Mouse (Mus musculus): ENCODE data around the gene Zscan20. TPM values are rescaled to one million over a fixed set of nuclear protein-coding genes. Genes with fewer than 3 reads are reported as not detected.

Gene Zscan20
- polyA plus RNA-seq, 1 experiment from 2014 or later = 4.1 TPM

DNA sequence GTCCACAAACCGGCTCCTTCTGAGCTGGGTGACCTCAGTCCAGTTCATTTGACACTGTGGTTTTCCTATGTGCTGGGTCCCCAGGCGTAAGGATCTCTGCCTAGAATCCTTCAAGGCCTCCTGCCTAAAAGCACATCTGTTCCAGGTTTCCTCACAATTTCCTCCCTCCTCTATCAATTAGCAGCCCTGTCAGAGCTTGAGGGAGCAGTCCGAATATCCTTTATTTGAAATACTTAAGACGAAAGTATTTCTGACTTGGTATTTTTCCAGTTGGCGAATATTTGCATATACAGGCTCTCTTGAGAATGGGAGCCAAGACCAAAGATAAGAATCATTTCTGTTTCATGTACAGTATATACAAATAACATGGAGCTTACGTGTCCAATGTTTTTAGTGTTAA is 36.0 kb upstream of the Zscan20 start:
- DNase-seq (ENCODE audit: low spot score) = peak; percentile 57
- Histone ChIP-seq H3K9me3 (replicated peaks; ENCODE audit: control insufficient read depth, low read length) (no peaks in the 10 kb centered on the region), H3K4me3 (ENCODE audit: low read depth, low read length) (no peak overlapping the region), H3K9ac (replicated peaks; ENCODE audit: low read length) (no peak overlapping the region), H3K27ac (replicated peaks; ENCODE audit: low read depth, low read length) (no peak overlapping the region), H3K4me2 (ENCODE audit: low read depth, low read length) (no peak overlapping the region), H3K27me3 (ENCODE audit: control insufficient read depth, insufficient read depth, low read length) (no peaks in the 10 kb centered on the region), H3K4me1 (ENCODE audit: control insufficient read depth, insufficient read depth, low read length) (0 out of 2 replicates have a peak, but pooled peaks cover 3% of the 10 kb centered on the region), H3K36me3 (replicated peaks; ENCODE audit: control insufficient read depth, insufficient read depth, low read depth, low read length) (no peaks in the 10 kb centered on the region)
- WGBS = 31% methylated on average over 6 of the region's 6 CpGs
- no peak for ATAC-seq (replicated peaks; ENCODE audit: insufficient number of reproducible peaks, low FRiP score, low TSS enrichment, low read depth)

DNA sequence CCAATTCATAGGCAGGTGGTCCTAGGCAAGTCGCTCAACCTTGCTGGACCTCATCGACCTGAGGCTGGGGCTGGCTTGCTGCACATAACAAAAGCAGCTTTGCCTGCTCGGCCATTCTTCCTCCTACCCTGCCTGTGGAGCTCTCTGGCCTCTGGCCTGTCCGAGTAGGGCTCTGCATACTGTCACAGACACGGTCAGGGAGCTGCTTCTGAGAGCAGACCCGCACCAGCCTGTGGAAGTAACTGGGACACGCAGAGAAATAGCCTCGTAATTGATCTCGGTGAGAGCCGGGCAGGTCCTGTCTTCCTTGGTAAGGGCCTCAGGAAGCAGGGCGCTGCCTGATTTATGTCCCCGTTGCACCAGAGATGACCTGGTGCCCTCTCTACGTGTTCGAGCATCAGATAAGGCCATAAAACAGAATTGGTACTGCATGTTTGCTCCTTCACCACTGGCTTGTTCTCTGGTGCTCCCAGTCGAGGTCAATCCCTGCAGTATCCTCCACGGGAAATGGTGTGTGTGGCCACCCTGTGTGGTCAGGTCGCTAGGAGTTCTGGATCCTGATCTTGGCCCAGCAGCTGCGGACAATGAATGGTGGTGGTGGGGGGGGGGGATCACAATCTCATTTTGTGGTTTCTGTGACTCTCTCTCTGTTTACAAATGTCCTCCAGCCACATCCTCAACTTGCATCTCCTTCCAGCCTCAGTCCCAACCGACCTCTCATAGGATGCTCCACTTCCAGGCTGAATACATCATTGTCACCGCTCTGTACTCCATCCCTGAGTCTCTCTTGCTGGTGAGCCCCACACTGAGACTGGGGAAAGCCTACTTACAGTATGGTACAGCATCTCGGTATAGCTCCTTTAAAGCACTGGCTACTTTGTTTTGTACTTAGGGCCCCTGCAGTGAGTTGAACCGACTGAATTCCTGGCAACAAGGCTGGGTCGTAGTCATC is 32.1 kb upstream of the Zscan20 start:
- H3K27me3 ChIP-seq (ENCODE audit: control insufficient read depth, insufficient read depth, low read length) = no peaks in the 10 kb centered on the region
- 53% methylated on average over 23 of the region's 23 CpGs for WGBS
- no peak overlapping the region for H3K4me3 ChIP-seq (ENCODE audit: low read depth, low read length)
- H3K4me2 ChIP-seq (ENCODE audit: low read depth, low read length) = no peak overlapping the region
- no peak for DNase-seq (ENCODE audit: low spot score)
- H3K4me1 ChIP-seq (ENCODE audit: control insufficient read depth, insufficient read depth, low read length) = peaks cover 3% of the 10 kb centered on the region; the same call in 1 of the 2 replicates
- no peak overlapping the region for H3K27ac ChIP-seq (replicated peaks; ENCODE audit: low read depth, low read length)
- ATAC-seq (replicated peaks; ENCODE audit: insufficient number of reproducible peaks, low FRiP score, low TSS enrichment, low read depth) = no peak
- no peaks in the 10 kb centered on the region for H3K36me3 ChIP-seq (replicated peaks; ENCODE audit: control insufficient read depth, insufficient read depth, low read depth, low read length)
- no peak overlapping the region for H3K9ac ChIP-seq (replicated peaks; ENCODE audit: low read length)
- no peaks in the 10 kb centered on the region for H3K9me3 ChIP-seq (replicated peaks; ENCODE audit: control insufficient read depth, low read length)

DNA sequence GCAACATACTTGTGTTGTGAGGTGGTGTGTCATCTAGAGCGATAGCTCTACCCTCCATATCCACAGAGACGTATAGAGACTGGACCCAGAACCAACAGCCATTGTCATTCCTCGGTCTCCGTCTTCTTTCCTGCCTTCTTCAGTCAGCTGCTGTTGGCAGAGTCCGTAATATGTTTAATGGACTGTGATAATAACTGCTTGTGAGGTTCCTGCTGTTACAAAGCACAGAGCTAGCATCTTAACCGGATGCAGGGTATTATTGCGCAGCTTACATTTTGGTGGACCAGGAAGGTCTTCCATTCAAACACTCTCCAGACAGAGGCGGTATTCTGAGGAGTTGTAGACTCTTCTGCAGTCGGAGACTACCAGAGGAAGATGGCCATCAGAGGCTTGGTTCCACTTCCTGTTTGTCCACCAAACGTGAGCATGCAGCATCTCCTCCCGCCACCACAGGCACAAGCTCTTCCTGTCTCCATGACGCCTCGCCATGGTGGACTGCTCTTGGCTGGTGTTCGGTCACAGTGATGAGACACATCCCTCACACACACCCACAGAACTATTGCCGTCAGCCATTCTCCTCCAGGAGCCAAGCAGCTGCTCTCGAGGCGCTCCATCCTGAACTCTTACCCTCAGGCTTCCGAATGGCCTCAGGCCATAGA is 28.5 kb upstream of the Zscan20 start:
- no peak overlapping the region for H3K4me2 ChIP-seq (ENCODE audit: low read depth, low read length)
- H3K27me3 ChIP-seq (ENCODE audit: control insufficient read depth, insufficient read depth, low read length) = no peaks in the 10 kb centered on the region
- H3K36me3 ChIP-seq (replicated peaks; ENCODE audit: control insufficient read depth, insufficient read depth, low read depth, low read length) = no peaks in the 10 kb centered on the region
- no peak for ATAC-seq (replicated peaks; ENCODE audit: insufficient number of reproducible peaks, low FRiP score, low TSS enrichment, low read depth)
- DNase-seq (ENCODE audit: low spot score) = no peak
- no peak overlapping the region for H3K9ac ChIP-seq (replicated peaks; ENCODE audit: low read length)
- no peaks in the 10 kb centered on the region; the same call in 1 of the 2 replicates for H3K4me1 ChIP-seq (ENCODE audit: control insufficient read depth, insufficient read depth, low read length)
- H3K27ac ChIP-seq (replicated peaks; ENCODE audit: low read depth, low read length) = no peak overlapping the region
- WGBS = 85% methylated on average over 18 of the region's 18 CpGs
- no peaks in the 10 kb centered on the region for H3K9me3 ChIP-seq (replicated peaks; ENCODE audit: control insufficient read depth, low read length)
- no peak overlapping the region for H3K4me3 ChIP-seq (ENCODE audit: low read depth, low read length)

DNA sequence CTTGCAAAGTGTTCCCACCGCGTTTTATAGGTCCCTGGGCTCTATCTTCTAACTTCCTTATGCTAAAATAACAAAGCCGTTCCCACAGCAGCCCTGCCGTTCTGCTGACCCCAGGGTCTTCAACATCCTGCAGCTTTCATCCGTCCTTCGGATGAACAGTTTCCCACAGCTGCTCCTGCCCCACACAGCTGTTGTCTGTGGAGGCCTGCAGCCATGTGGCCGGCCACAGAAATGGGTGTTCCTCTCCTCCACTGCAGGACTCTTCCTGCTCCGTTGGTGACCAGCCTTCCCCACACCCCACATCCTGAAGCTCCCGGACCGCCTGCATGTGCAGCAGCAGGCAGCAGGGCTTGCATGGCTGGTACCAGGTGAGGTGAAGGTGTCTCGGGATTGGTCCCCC is 27.4 kb upstream of the Zscan20 start:
- Histone ChIP-seq H3K4me2 (ENCODE audit: low read depth, low read length) (no peak overlapping the region), H3K9ac (replicated peaks; ENCODE audit: low read length) (no peak overlapping the region)

DNA sequence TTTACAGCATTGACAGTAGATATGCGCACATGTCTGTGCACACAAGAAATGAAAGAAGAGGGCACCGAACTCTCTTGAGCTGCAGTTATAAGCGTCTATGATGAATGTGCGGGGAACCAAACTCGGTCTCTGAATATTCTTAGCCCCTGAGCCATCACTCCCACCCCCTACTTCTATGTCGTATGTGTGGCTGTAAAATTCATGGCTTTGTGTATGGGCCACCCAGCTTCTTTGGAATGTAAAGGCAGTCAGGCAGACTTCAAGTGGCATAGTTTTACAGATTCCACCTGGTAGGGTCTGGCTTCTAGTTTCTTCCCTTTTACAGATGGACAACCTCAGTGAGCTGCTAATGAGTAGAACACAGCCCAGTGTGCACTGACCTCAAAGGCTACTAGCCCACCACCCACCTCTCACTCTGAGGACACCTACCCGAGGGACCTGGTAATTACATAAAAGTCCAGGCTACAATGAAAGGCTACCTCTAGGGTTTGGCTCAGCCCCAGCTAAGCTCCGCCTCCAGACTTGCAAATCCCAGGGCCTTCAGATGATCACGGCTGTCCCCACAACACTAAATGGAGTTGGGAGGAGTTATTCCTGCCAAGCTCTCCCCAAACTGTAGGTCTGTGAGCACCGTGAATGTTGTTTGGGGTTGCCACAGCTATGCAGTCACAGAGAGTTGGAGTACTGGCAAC is 26.1 kb upstream of the Zscan20 start:
- Histone ChIP-seq H3K4me1 (ENCODE audit: control insufficient read depth, insufficient read depth, low read length) (no peaks in the 10 kb centered on the region; the same call in 1 of the 2 replicates), H3K27ac (replicated peaks; ENCODE audit: low read depth, low read length) (no peak overlapping the region), H3K36me3 (replicated peaks; ENCODE audit: control insufficient read depth, insufficient read depth, low read depth, low read length) (no peaks in the 10 kb centered on the region), H3K9ac (replicated peaks; ENCODE audit: low read length) (no peak overlapping the region), H3K9me3 (replicated peaks; ENCODE audit: control insufficient read depth, low read length) (no peaks in the 10 kb centered on the region), H3K27me3 (ENCODE audit: control insufficient read depth, insufficient read depth, low read length) (no peaks in the 10 kb centered on the region), H3K4me3 (ENCODE audit: low read depth, low read length) (no peak overlapping the region), H3K4me2 (ENCODE audit: low read depth, low read length) (no peak overlapping the region)
- DNase-seq (ENCODE audit: low spot score) = no peak
- ATAC-seq (replicated peaks; ENCODE audit: insufficient number of reproducible peaks, low FRiP score, low TSS enrichment, low read depth) = no peak
- 63% methylated on average over 10 of the region's 10 CpGs for WGBS

More for the DNA sequence above, 27.4 kb upstream of the Zscan20 start:
- no peak overlapping the region for H3K4me3 ChIP-seq (ENCODE audit: low read depth, low read length)
- no peak for ATAC-seq (replicated peaks; ENCODE audit: insufficient number of reproducible peaks, low FRiP score, low TSS enrichment, low read depth)
- H3K27me3 ChIP-seq (ENCODE audit: control insufficient read depth, insufficient read depth, low read length) = no peaks in the 10 kb centered on the region
- no peaks in the 10 kb centered on the region for H3K9me3 ChIP-seq (replicated peaks; ENCODE audit: control insufficient read depth, low read length)
- H3K4me1 ChIP-seq (ENCODE audit: control insufficient read depth, insufficient read depth, low read length) = no peaks in the 10 kb centered on the region; the same call in 1 of the 2 replicates
- no peak overlapping the region for H3K27ac ChIP-seq (replicated peaks; ENCODE audit: low read depth, low read length)
- 38% methylated on average over 11 of the region's 11 CpGs for WGBS
- H3K36me3 ChIP-seq (replicated peaks; ENCODE audit: control insufficient read depth, insufficient read depth, low read depth, low read length) = no peaks in the 10 kb centered on the region
- no peak for DNase-seq (ENCODE audit: low spot score)

DNA sequence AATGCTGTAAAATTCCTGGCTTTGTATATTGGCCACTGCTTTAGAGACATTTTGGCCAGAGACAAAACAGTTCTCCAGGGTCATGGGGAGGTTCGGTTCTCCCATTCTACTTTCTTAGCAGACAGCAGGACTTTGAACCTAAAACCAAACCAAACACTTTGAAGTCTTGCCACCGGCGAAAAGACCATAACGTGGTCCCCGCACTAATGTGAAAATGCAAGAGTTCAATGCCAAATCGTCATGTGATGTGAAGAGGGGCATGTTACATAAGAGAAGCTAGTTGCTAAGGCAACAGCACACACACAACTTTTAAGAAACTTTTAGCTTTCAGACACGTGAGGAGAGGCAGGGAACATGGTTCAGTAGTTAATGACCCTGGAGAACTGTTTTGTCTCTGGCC is 25.6 kb upstream of the Zscan20 start:
- no peak for DNase-seq (ENCODE audit: low spot score)
- Histone ChIP-seq H3K9me3 (replicated peaks; ENCODE audit: control insufficient read depth, low read length) (no peaks in the 10 kb centered on the region), H3K27ac (replicated peaks; ENCODE audit: low read depth, low read length) (no peak overlapping the region), H3K4me1 (ENCODE audit: control insufficient read depth, insufficient read depth, low read length) (no peaks in the 10 kb centered on the region; the same call in 1 of the 2 replicates), H3K4me3 (ENCODE audit: low read depth, low read length) (no peak overlapping the region), H3K9ac (replicated peaks; ENCODE audit: low read length) (no peak overlapping the region), H3K4me2 (ENCODE audit: low read depth, low read length) (no peak overlapping the region), H3K27me3 (ENCODE audit: control insufficient read depth, insufficient read depth, low read length) (no peaks in the 10 kb centered on the region), H3K36me3 (replicated peaks; ENCODE audit: control insufficient read depth, insufficient read depth, low read depth, low read length) (no peaks in the 10 kb centered on the region)
- ATAC-seq (replicated peaks; ENCODE audit: insufficient number of reproducible peaks, low FRiP score, low TSS enrichment, low read depth) = no peak
- WGBS = 81% methylated on average over 7 of the region's 7 CpGs

DNA sequence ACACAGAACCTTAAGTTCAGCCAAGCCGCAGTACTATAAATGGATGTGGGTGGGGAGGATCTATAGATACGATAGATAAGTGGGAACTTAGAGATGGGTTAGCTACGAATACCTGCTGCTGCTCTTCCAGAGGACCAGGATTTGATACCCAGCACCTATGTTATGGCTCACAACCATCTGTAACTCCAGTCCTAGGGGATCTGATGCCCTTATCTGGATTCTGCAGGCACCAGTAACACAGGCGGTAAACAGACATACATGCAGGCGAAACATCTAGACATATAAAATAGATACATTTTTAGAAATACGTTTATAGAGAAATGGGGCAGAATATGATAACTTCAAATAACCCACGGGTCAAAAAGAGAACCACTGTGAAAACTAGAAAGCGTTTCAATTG is 11.2 kb upstream of the Zscan20 start:
- Histone ChIP-seq H3K27me3 (ENCODE audit: control insufficient read depth, insufficient read depth, low read length) (no peaks in the 10 kb centered on the region; the same call in 1 of the 2 replicates), H3K4me2 (ENCODE audit: low read depth, low read length) (no peak overlapping the region), H3K4me1 (ENCODE audit: control insufficient read depth, insufficient read depth, low read length) (peaks cover 4% of the 10 kb centered on the region; the same call in 1 of the 2 replicates), H3K4me3 (ENCODE audit: low read depth, low read length) (no peak overlapping the region), H3K9me3 (replicated peaks; ENCODE audit: control insufficient read depth, low read length) (no peaks in the 10 kb centered on the region), H3K27ac (replicated peaks; ENCODE audit: low read depth, low read length) (no peak overlapping the region), H3K9ac (replicated peaks; ENCODE audit: low read length) (no peak overlapping the region), H3K36me3 (replicated peaks; ENCODE audit: control insufficient read depth, insufficient read depth, low read depth, low read length) (no peaks in the 10 kb centered on the region)
- no peak for ATAC-seq (replicated peaks; ENCODE audit: insufficient number of reproducible peaks, low FRiP score, low TSS enrichment, low read depth)
- no peak for DNase-seq (ENCODE audit: low spot score)
- WGBS = 90% methylated on average over 8 of the region's 8 CpGs
